Mouse (Mus musculus): Measurements from ENCODE around the gene Zbtb4. TPM values are rescaled to one million over a fixed set of nuclear protein-coding genes. Genes with fewer than 3 reads are reported as not detected.
A peak's percentile ranks its signal among the peaks of the same experiment; 100 is the strongest.
"Not testable (repeated sequence)": the region's sequence is repeated elsewhere in the genome, so short reads cannot be mapped to it uniquely, and the experiment has no call there.

Zbtb4 gene
- polyA plus RNA-seq (2015; fragmentation: Nextera tagmentation; extraction: Ambion mirVana): 3.2 and 3.4 TPM in 2 replicates

DNA sequence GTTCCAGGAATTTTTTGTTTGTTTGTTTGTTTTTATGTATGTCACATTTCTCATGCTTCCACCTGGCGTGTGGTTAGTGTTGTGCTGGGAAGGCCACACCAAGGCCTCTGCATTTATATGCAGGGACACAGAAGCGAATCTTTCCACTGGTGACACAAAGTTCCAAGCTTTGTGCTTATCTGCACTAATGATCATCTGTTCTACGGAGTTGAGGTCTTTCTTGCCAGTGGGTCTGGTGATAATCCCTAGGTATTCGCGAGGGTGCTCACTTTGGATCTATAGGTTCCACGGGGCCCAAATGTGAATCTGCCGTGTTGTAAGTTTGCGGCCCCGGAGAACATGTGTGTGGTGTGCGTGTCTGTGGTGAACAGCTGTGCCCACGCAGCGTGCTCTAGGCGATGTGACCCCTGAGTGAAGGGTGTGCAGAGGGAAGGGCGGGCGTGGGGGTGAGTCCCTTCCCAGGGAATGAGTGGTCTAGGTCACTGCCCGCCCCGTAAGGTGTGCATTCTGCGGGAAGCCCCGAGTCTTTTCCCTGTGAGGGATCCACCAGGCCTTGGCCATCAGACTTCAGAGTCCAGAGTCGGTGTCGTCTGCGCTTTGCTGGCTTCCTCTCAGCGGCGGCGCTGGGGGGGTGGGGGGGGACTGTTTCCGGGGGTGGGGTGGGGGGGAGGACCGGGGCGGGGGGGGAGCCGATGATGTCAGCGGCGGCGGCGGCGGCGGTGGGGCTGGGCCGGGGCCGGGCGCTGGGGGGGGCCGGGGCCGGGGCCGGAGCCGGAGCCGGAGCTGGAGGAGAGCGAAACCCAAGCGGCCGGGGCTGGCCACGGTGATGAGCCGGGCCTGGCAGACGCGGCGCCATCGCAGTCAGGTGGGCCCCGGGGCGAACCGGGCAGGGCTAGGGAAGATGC lies at the start of gene Zbtb4:
Zbtb4 (plus strand) TSS at position 692 of the 905 bp plus-strand sequence.
- H3K4me1 ChIP-seq: peaks cover 43% of the 10 kb centered on the region
- no peaks in the 10 kb centered on the region for H3K36me3 ChIP-seq
- no peaks in the 10 kb centered on the region for H3K9me3 ChIP-seq
- peak within 1 kb of the TSS; percentile 87 for H3K4me3 ChIP-seq
- WGBS: 22% methylated on average over 28 of the region's 55 CpGs
- peak within 1 kb of the TSS; percentile 96 for H3K9ac ChIP-seq
- H3K27ac ChIP-seq: peak within 1 kb of the TSS; percentile 92
- peak; percentile 62 for ATAC-seq (ENCODE audit: low FRiP score, low read depth)
- H3K27me3 ChIP-seq: no peaks in the 10 kb centered on the region
- peak within 1 kb of the TSS; percentile 78 for H3K4me2 ChIP-seq (replicated peaks)

DNA sequence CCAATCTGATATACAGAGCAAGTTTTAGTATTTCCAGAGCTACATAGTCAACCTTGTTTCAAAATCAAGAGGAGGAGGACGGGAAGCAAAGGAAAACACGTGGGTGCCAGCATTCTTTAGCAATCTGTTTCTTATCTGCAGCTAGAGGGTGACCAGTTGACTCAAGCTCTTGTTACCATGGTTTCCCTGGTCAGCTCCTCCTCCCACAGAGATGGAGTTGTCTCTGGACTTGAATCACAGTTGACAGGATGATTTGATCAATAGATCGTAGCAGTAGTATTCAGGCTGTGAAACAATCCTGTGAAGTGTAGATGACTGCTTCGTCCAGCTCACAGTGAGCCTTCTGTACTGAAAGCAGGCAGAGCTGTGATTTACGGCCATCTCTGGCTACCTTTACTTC lies 49.8 kb upstream of the Zbtb4 start:
- Histone ChIP-seq H3K27me3 (no peaks in the 10 kb centered on the region), H3K4me1 (peaks cover 17% of the 10 kb centered on the region), H3K4me2 (replicated peaks) (peak overlapping the region; percentile 4; the same call in 1 of the 2 replicates), H3K9ac (no peak overlapping the region), H3K4me3 (no peak overlapping the region), H3K36me3 (no peaks in the 10 kb centered on the region), H3K9me3 (no peaks in the 10 kb centered on the region), H3K27ac (peak overlapping the region; percentile 39; the same call in 1 of the 2 replicates)
- WGBS: 14% methylated on average over 5 of the region's 5 CpGs
- no peak for ATAC-seq (ENCODE audit: low FRiP score, low read depth)

DNA sequence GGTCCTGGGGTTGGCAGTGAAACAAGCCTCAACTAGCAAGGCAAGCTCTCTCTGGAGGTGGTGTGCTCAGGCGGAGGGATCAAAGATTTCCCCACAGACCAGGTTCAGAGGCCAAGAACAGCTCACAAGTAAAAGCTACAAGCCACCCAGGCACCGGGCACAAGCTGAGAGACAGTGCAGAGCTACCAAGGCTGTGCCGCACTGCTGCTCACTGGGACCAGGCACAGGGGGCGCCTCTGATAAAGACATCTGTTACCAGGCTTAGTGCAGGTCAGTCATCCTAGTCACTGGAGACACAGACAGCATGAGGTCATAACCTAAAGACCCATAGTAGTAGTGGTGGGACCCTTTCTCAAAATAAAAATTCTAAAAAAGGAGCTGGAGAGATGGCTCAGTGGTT lies 48.8 kb upstream of the Zbtb4 start:
- Histone ChIP-seq H3K9ac (no peak overlapping the region), H3K4me2 (replicated peaks) (no peak overlapping the region), H3K9me3 (no peaks in the 10 kb centered on the region), H3K27ac (no peak overlapping the region), H3K4me3 (no peak overlapping the region), H3K4me1 (peaks cover 17% of the 10 kb centered on the region), H3K36me3 (no peaks in the 10 kb centered on the region), H3K27me3 (no peaks in the 10 kb centered on the region)
- ATAC-seq (ENCODE audit: low FRiP score, low read depth): no peak
- 77% methylated on average over 4 of the region's 4 CpGs for WGBS

- 30% methylated on average over 15 of the region's 15 CpGs for WGBS
- Histone ChIP-seq H3K27ac (no peak overlapping the region), H3K4me1 (peaks cover 17% of the 10 kb centered on the region), H3K4me2 (replicated peaks) (no peak overlapping the region), H3K36me3 (no peaks in the 10 kb centered on the region), H3K9ac (no peak overlapping the region), H3K4me3 (no peak overlapping the region), H3K9me3 (no peaks in the 10 kb centered on the region), H3K27me3 (no peaks in the 10 kb centered on the region)
- ATAC-seq (ENCODE audit: low FRiP score, low read depth): no peak
These were observed 47.1 kb upstream of the Zbtb4 start for GRCm38 (mm10) chr11:69718661-69719060.

DNA sequence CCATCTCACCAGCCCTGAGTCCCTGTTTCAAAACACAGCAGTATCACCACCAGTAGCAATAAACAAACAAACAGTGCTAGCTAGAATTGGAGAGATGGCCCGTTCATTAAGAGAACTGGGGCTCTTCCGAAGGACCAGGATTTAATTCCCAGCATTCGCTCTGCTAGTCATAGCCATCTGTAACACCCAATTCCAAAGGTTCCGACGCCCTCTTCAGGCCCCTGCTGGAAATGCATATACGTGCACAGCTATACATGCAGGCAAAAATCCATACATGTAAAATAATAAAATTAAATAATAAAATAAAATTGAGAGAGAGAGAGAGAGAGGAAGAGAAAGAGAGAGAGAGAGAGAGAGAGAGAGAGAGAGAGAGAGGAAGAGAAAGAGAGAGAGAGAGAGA lies 46.3 kb upstream of the Zbtb4 start:
- no peaks in the 10 kb centered on the region for H3K27me3 ChIP-seq
- H3K9me3 ChIP-seq: no peaks in the 10 kb centered on the region
- no peak overlapping the region for H3K27ac ChIP-seq
- ATAC-seq (ENCODE audit: low FRiP score, low read depth): no peak
- H3K36me3 ChIP-seq: no peaks in the 10 kb centered on the region
- WGBS: 74% methylated on average over 6 of the region's 6 CpGs
- H3K4me3 ChIP-seq: no peak overlapping the region
- H3K4me2 ChIP-seq (replicated peaks): no peak overlapping the region
- peaks cover 17% of the 10 kb centered on the region for H3K4me1 ChIP-seq
- no peak overlapping the region for H3K9ac ChIP-seq

DNA sequence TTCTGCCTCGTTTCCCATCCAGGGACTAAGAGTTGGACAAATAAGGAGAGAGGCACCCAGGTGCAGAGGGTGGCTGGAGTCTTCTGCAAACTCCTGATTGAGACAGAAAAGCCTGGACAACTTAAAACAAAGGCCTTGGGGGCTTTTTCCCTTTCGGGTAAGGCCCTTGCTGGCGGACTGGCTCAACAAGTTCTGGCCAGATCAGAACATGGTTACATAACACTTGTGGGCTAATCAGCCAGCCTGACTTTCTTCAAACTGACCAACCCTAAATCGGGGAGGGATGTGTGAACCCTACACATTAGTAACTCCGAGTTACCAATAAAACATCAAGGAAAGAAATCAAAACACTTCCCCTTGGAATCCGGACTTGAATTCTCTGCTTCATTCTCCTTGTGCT lies 44.9 kb upstream of the Zbtb4 start:
- no peaks in the 10 kb centered on the region for H3K27me3 ChIP-seq
- no peak overlapping the region for H3K9ac ChIP-seq
- no peak overlapping the region for H3K27ac ChIP-seq
- peaks cover 9% of the 10 kb centered on the region for H3K4me1 ChIP-seq
- H3K36me3 ChIP-seq: no peaks in the 10 kb centered on the region
- no peak overlapping the region for H3K4me3 ChIP-seq
- ATAC-seq (ENCODE audit: low FRiP score, low read depth): no peak
- H3K9me3 ChIP-seq: no peaks in the 10 kb centered on the region
- 67% methylated on average over 6 of the region's 6 CpGs for WGBS
- H3K4me2 ChIP-seq (replicated peaks): no peak overlapping the region

DNA sequence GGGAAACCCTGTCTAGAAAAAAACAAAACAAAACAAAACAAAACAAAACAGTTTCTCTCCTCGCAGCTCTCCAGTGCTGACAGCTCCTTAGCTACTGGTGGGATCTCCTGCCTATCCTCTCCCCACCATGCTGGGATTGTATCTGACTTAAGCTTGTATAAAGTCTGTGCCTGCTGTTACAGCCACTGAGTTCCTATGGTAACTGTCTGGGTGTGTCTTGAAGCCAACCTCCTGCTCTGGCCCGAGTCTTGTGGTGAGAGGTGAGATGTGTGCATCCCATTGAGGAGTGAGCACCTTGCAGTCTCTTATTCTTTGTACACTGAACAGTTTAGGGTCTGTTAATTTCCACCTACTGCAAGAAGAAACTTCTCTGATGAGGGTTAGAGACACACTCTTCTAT lies 42.6 kb upstream of the Zbtb4 start:
- Histone ChIP-seq H3K9me3 (no peaks in the 10 kb centered on the region), H3K36me3 (no peaks in the 10 kb centered on the region), H3K9ac (no peak overlapping the region), H3K4me1 (0 out of 2 replicates have a peak, but pooled peaks cover 4% of the 10 kb centered on the region), H3K4me3 (no peak overlapping the region), H3K27me3 (no peaks in the 10 kb centered on the region), H3K4me2 (replicated peaks) (no peak overlapping the region), H3K27ac (no peak overlapping the region)
- 43% methylated on average over 2 of the region's 2 CpGs for WGBS
- no peak for ATAC-seq (ENCODE audit: low FRiP score, low read depth)

DNA sequence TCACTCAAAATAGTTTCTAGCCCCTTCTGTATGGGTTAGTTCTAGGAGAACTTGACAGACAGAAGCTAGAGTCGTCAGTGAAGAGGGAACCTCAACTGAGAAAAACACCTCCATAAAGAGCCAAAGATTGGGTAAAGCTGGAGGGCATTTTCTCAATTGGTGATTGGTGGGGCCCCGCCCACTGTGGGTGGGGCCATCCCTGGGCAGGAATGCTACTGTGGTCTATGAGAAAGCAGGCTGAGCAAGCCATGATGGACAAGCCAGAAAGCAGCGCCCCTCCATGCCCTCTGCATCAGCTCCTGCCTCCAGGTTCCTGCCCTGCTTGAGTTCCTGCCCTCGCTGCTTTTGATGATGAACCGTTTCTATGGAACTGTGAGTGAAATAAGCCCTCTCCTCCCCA lies 39.8 kb upstream of the Zbtb4 start:
- Histone ChIP-seq H3K9me3 (no peaks in the 10 kb centered on the region), H3K27me3 (no peaks in the 10 kb centered on the region), H3K9ac (no peak overlapping the region), H3K36me3 (no peaks in the 10 kb centered on the region), H3K4me1 (no peaks in the 10 kb centered on the region), H3K4me3 (no peak overlapping the region), H3K4me2 (replicated peaks) (no peak overlapping the region), H3K27ac (no peak overlapping the region)
- no peak for ATAC-seq (ENCODE audit: low FRiP score, low read depth)
- 40% methylated on average over 5 of the region's 5 CpGs for WGBS

DNA sequence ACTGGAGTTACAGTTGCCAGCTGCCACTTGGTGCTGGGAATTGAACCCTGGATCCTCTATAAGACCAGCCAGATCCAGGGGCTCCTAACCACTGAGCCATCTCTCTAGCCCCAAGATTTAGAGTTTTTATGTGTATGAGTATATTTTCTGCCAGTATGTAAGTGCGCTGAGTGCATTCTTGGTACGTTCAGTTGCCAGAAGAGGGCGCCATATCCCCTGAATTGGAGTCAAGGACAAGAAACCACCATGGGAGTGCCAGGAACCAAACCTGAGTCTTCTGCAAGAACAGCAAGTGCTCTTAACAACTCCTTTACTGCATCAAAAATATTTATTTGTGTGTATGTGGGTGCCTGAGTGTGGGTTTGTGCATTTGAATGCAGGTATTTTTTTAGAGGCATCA lies 36.6 kb upstream of the Zbtb4 start:
- Histone ChIP-seq H3K27me3 (no peaks in the 10 kb centered on the region), H3K27ac (no peak overlapping the region), H3K36me3 (peaks cover 13% of the 10 kb centered on the region), H3K4me1 (no peaks in the 10 kb centered on the region), H3K4me3 (no peak overlapping the region), H3K9ac (no peak overlapping the region), H3K9me3 (no peaks in the 10 kb centered on the region), H3K4me2 (replicated peaks) (no peak overlapping the region)
- ATAC-seq (ENCODE audit: low FRiP score, low read depth): no peak
- 25% methylated on average over 3 of the region's 3 CpGs for WGBS

DNA sequence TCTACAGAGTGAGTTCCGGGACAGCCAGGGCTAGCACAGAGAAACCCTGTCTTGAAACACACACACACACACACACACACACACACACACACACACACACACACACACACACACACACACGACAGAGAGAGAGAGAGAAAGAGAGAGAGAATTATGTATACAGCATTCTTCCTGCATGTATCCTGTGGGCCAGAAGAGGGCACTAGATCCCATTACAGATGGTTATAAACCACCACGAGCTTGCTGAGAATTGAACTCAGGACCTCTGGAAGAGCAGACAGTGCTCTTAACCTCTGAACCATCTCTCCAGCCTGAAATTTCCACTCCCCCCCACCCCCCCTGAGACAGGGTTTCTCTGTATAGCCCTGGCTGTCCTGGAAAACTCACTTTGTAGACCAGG lies 34.3 kb upstream of the Zbtb4 start:
- not testable (repeated sequence) for H3K4me1 ChIP-seq; H3K4me2 ChIP-seq (replicated peaks); H3K27ac ChIP-seq; H3K27me3 ChIP-seq; H3K4me3 ChIP-seq; H3K9ac ChIP-seq; ATAC-seq (ENCODE audit: low FRiP score, low read depth); H3K9me3 ChIP-seq
- peaks cover 36% of the 10 kb centered on the region for H3K36me3 ChIP-seq
- WGBS: 76% methylated on average over 2 of the region's 3 CpGs

GRCm38 (mm10) chr11:69751635-69752034 lies 14.1 kb upstream of the Zbtb4 start:
- Histone ChIP-seq H3K9me3 (no peaks in the 10 kb centered on the region), H3K4me2 (replicated peaks) (no peak overlapping the region), H3K9ac (no peak overlapping the region), H3K4me1 (peaks cover 41% of the 10 kb centered on the region), H3K27ac (no peak overlapping the region), H3K36me3 (peaks cover 18% of the 10 kb centered on the region), H3K27me3 (no peaks in the 10 kb centered on the region), H3K4me3 (no peak overlapping the region)
- ATAC-seq (ENCODE audit: low FRiP score, low read depth): no peak
- 82% methylated on average over 3 of the region's 3 CpGs for WGBS

DNA sequence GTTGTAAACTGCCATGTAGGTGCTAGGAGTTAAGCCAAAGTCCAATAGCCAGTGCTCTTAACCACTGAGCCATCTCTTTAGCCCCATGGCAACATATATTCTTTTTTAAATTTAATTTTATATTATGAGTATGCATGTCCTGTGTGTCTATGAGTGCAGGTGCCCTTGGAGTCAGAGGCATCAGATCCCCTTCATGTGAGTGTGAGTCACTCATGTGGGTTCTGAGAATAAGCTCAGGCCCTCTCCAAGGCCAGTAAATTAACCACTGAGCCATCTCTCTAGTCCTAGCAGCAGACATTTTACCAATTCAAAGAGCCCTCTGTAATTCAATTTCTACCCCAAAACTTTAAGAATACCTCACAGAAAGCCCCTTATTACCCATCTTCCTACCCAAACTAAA lies 13.0 kb upstream of the Zbtb4 start:
- H3K36me3 ChIP-seq: peaks cover 8% of the 10 kb centered on the region
- H3K27me3 ChIP-seq: no peaks in the 10 kb centered on the region
- no peak overlapping the region for H3K27ac ChIP-seq
- H3K9ac ChIP-seq: 0 out of 2 replicates have a peak overlapping the region, but pooled peaks have one; percentile 2
- peaks cover 50% of the 10 kb centered on the region for H3K4me1 ChIP-seq
- no peak overlapping the region for H3K4me3 ChIP-seq
- no peak for ATAC-seq (ENCODE audit: low FRiP score, low read depth)
- no peaks in the 10 kb centered on the region for H3K9me3 ChIP-seq
- H3K4me2 ChIP-seq (replicated peaks): no peak overlapping the region

DNA sequence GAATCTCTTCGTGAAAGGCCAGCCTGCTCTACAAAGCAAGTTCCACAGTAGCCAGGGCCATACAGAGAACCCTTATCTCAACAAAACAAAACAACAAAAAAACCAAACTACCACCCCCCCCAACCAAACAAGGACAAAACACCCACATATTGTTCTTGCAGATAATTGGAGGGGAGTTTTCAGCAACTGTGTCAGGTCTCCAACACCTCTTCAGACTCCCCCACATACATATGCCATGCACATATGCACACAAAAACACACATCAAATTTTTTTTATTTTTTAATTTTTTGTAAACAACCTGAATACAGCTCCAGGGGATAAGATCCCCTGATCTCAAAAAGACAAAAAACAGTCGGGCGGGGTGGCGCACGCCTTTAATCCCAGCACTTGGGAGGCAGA lies 11.5 kb upstream of the Zbtb4 start:
- Histone ChIP-seq H3K27ac (no peak overlapping the region), H3K36me3 (0 out of 2 replicates have a peak, but pooled peaks cover under 1% of the 10 kb centered on the region), H3K9ac (no peak overlapping the region), H3K4me2 (replicated peaks) (peak overlapping the region; percentile 91; the same call in 1 of the 2 replicates), H3K9me3 (no peaks in the 10 kb centered on the region), H3K4me3 (no peak overlapping the region), H3K4me1 (peaks cover 50% of the 10 kb centered on the region), H3K27me3 (no peaks in the 10 kb centered on the region)
- no peak for ATAC-seq (ENCODE audit: low FRiP score, low read depth)
- WGBS: 88% methylated on average over 5 of the region's 5 CpGs
